8 mouse cellular contexts compared by ENCODE assay signal in the genomic region with DNA sequence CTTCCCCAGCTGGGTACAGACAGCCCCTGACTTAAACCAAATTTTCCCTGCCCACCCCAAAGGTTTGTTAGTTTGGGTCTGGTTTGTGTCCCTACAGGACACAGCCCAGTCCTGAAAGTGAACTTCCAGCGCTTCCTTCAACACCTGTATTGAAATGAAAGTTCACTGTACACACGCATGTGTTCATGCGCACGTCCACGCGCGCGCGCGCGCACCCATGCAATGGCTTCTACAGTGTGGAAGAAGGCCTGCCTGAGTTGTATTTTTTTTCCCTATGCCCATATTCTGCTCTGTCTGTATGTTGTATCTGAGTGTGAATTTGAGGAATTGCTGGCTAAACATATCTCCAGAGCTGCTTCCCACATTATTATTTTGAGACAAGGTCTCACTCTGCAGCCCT. TPM values are rescaled to one million over a fixed set of nuclear protein-coding genes. Genes with fewer than 3 reads are reported as not detected.
DNase-seq lines count a peak whose midpoint lies in the region; ATAC-seq lines count a peak whose summit lies in the region.

No protein-coding gene starts in this region.

- ATAC-seq in liver, embryonic 11.5 days (replicated peaks; ENCODE audit: low FRiP score) = no peak
- ATAC-seq in forebrain, embryonic 13.5 days = no peak
- ATAC-seq in liver, embryonic 12.5 days = no peak
- ATAC-seq in stomach, embryonic 14.5 days (ENCODE audit: insufficient number of reproducible peaks, insufficient read depth, low FRiP score, low read depth) = no peak

- WGBS in liver, embryonic 11.5 days = 94% methylated on average over 11 of the region's 11 CpGs
- WGBS in forebrain, embryonic 13.5 days = 92% methylated on average over 11 of the region's 11 CpGs
- WGBS in liver, embryonic 12.5 days (ENCODE audit: insufficient replicate concordance) = 91% methylated on average over 11 of the region's 11 CpGs
- 89% methylated on average over 11 of the region's 11 CpGs for WGBS in stomach, embryonic 14.5 days

- H3K4me2 ChIP-seq in liver, embryonic 11.5 days = peak overlapping the region; percentile 99
- peak overlapping the region; percentile 98 for H3K4me2 ChIP-seq in forebrain, embryonic 13.5 days
- peak overlapping the region; percentile 97 for H3K4me2 ChIP-seq in liver, embryonic 12.5 days
- peak overlapping the region; percentile 99 for H3K4me2 ChIP-seq in stomach, embryonic 14.5 days (replicated peaks; ENCODE audit: low read depth, low read length)

- H3K36me3 ChIP-seq in liver, embryonic 11.5 days (ENCODE audit: control insufficient read depth, insufficient read depth, low read length) = peaks cover 40% of the 10 kb centered on the region
- H3K36me3 ChIP-seq in forebrain, embryonic 13.5 days (ENCODE audit: poor library complexity, severe bottlenecking) = peaks cover 47% of the 10 kb centered on the region
- peaks cover 56% of the 10 kb centered on the region for H3K36me3 ChIP-seq in liver, embryonic 12.5 days
- peaks cover 42% of the 10 kb centered on the region for H3K36me3 ChIP-seq in stomach, embryonic 14.5 days (ENCODE audit: control insufficient read depth, insufficient read depth, low read length)

- H3K9ac ChIP-seq in liver, embryonic 11.5 days (ENCODE audit: low read depth, low read length) = peak overlapping the region; percentile 97
- H3K9ac ChIP-seq in forebrain, embryonic 13.5 days = peak overlapping the region; percentile 94
- H3K9ac ChIP-seq in liver, embryonic 12.5 days = peak overlapping the region; percentile 97
- H3K9ac ChIP-seq in stomach, embryonic 14.5 days (replicated peaks; ENCODE audit: low read depth, low read length) = peak overlapping the region; percentile 86; the same call in 1 of the 2 replicates

- H3K4me3 ChIP-seq in liver, embryonic 11.5 days (ENCODE audit: low read depth, low read length) = peak overlapping the region; percentile 98
- H3K4me3 ChIP-seq in forebrain, embryonic 13.5 days = peak overlapping the region; percentile 80
- H3K4me3 ChIP-seq in liver, embryonic 12.5 days = peak overlapping the region; percentile 86
- H3K4me3 ChIP-seq in stomach, embryonic 14.5 days (ENCODE audit: low read depth, low read length) = peak overlapping the region; percentile 85

- H3K27me3 ChIP-seq in liver, embryonic 11.5 days (replicated peaks; ENCODE audit: control insufficient read depth, insufficient read depth, low read length) = no peaks in the 10 kb centered on the region
- no peaks in the 10 kb centered on the region for H3K27me3 ChIP-seq in forebrain, embryonic 13.5 days
- H3K27me3 ChIP-seq in liver, embryonic 12.5 days (replicated peaks) = no peaks in the 10 kb centered on the region
- no peaks in the 10 kb centered on the region for H3K27me3 ChIP-seq in stomach, embryonic 14.5 days (ENCODE audit: control insufficient read depth, insufficient read depth, low read length)

- no peak for DNase-seq in liver, embryonic 11.5 days (ENCODE audit: low spot score)
- no peak for DNase-seq in liver
- DNase-seq in frontal cortex, postnatal 10 days (ENCODE audit: low spot score in 2 of 2) = no peak
- DNase-seq in gastrocnemius, adult 8-10 months (ENCODE audit: low spot score in 2 of 2) = no peak
- DNase-seq in left cerebral cortex, adult 8-10 months (ENCODE audit: low spot score in 2 of 2) = no peak

- H3K4me1 ChIP-seq in liver, embryonic 11.5 days (replicated peaks; ENCODE audit: control insufficient read depth, insufficient read depth, low read length) = peaks cover 32% of the 10 kb centered on the region
- H3K4me1 ChIP-seq in forebrain, embryonic 13.5 days = peaks cover 48% of the 10 kb centered on the region
- peaks cover 55% of the 10 kb centered on the region for H3K4me1 ChIP-seq in liver, embryonic 12.5 days
- H3K4me1 ChIP-seq in stomach, embryonic 14.5 days (ENCODE audit: control insufficient read depth, insufficient read depth, low read length) = peaks cover 15% of the 10 kb centered on the region; the same call in 1 of the 2 replicates

- no peak overlapping the region for H3K27ac ChIP-seq in liver, embryonic 11.5 days (ENCODE audit: low read depth, low read length)
- peak overlapping the region; percentile 78; the same call in 1 of the 2 replicates for H3K27ac ChIP-seq in forebrain, embryonic 13.5 days
- peak overlapping the region; percentile 81 for H3K27ac ChIP-seq in liver, embryonic 12.5 days
- no peak overlapping the region for H3K27ac ChIP-seq in stomach, embryonic 14.5 days (ENCODE audit: low read length)

- H3K9me3 ChIP-seq in liver, embryonic 11.5 days (ENCODE audit: control insufficient read depth, low read length) = no peaks in the 10 kb centered on the region
- no peaks in the 10 kb centered on the region for H3K9me3 ChIP-seq in forebrain, embryonic 13.5 days (replicated peaks)
- H3K9me3 ChIP-seq in liver, embryonic 12.5 days (replicated peaks) = no peaks in the 10 kb centered on the region
- H3K9me3 ChIP-seq in stomach, embryonic 14.5 days (ENCODE audit: control insufficient read depth, low read depth, low read length) = no peaks in the 10 kb centered on the region

RNA-seq across cellular contexts. Expression of a gene that starts 1.4 kb away (rescaled TPM):
- 110 and 116 TPM in 2 replicates for polyA plus RNA-seq in liver, embryonic 11.5 days (2014; fragmentation: Nextera tagmentation; extraction: Ambion mirVana)
- polyA plus RNA-seq in forebrain, embryonic 13.5 days (2015; fragmentation: Nextera tagmentation; extraction: Ambion mirVana) = 89.1 and 107 TPM in 2 replicates
- 69.1 and 72.5 TPM in 2 replicates for polyA plus RNA-seq in liver, embryonic 12.5 days (2016; fragmentation: Nextera tagmentation; extraction: Ambion mirVana)
- polyA plus RNA-seq in stomach, embryonic 14.5 days (2014; fragmentation: Nextera tagmentation; extraction: Ambion mirVana) = 117 and 120 TPM in 2 replicates
- total RNA-seq in gastrocnemius, adult 8-10 months (2022) = 10 to 100 TPM; 17.2 to 22.9 (median 19.8) TPM
- 10 to 100 TPM; 26.8 to 33.4 (median 29.4) TPM for total RNA-seq in left cerebral cortex, adult 8-10 months (2022)

RNA-seq across cellular contexts. Expression of a gene that starts 8.0 kb away (rescaled TPM):
- polyA plus RNA-seq in liver, embryonic 11.5 days (2014; fragmentation: Nextera tagmentation; extraction: Ambion mirVana) = 1,837 and 1,887 TPM in 2 replicates
- polyA plus RNA-seq in forebrain, embryonic 13.5 days (2015; fragmentation: Nextera tagmentation; extraction: Ambion mirVana) = 1,763 and 1,849 TPM in 2 replicates
- 1,007 and 1,098 TPM in 2 replicates for polyA plus RNA-seq in liver, embryonic 12.5 days (2016; fragmentation: Nextera tagmentation; extraction: Ambion mirVana)
- polyA plus RNA-seq in stomach, embryonic 14.5 days (2014; fragmentation: Nextera tagmentation; extraction: Ambion mirVana) = 1,573 and 1,607 TPM in 2 replicates
- total RNA-seq in gastrocnemius, adult 8-10 months (2022) = 1,000 to 10,000 TPM; 1,140 to 1,362 (median 1,203) TPM
- 1,000 to 10,000 TPM; 1,476 to 1,616 (median 1,547) TPM for total RNA-seq in left cerebral cortex, adult 8-10 months (2022)

RNA-seq across cellular contexts. Expression of a gene that starts 9.6 kb away (rescaled TPM):
- polyA plus RNA-seq in liver, embryonic 11.5 days (2014; fragmentation: Nextera tagmentation; extraction: Ambion mirVana) = 2.5 and 3.0 TPM in 2 replicates
- polyA plus RNA-seq in forebrain, embryonic 13.5 days (2015; fragmentation: Nextera tagmentation; extraction: Ambion mirVana) = 5.1 TPM in 2 replicates
- polyA plus RNA-seq in liver, embryonic 12.5 days (2016; fragmentation: Nextera tagmentation; extraction: Ambion mirVana) = 2.0 TPM in 2 replicates
- 3.7 and 4.2 TPM in 2 replicates for polyA plus RNA-seq in stomach, embryonic 14.5 days (2014; fragmentation: Nextera tagmentation; extraction: Ambion mirVana)
- under 1 TPM; 0.27 to 0.56 (median 0.34) TPM for total RNA-seq in gastrocnemius, adult 8-10 months (2022)
- 1 to 10 TPM; 2.1 to 3.2 (median 2.5) TPM for total RNA-seq in left cerebral cortex, adult 8-10 months (2022)

RNA-seq across cellular contexts. Expression of a gene that starts 15.6 kb away (rescaled TPM):
- 1.2 and 1.4 TPM in 2 replicates for polyA plus RNA-seq in liver, embryonic 11.5 days (2014; fragmentation: Nextera tagmentation; extraction: Ambion mirVana)
- polyA plus RNA-seq in forebrain, embryonic 13.5 days (2015; fragmentation: Nextera tagmentation; extraction: Ambion mirVana) = 23.1 and 26.2 TPM in 2 replicates
- 0.30 and 0.31 TPM in 2 replicates for polyA plus RNA-seq in liver, embryonic 12.5 days (2016; fragmentation: Nextera tagmentation; extraction: Ambion mirVana)
- polyA plus RNA-seq in stomach, embryonic 14.5 days (2014; fragmentation: Nextera tagmentation; extraction: Ambion mirVana) = 1.8 and 2.6 TPM in 2 replicates
- not detected for total RNA-seq in gastrocnemius, adult 8-10 months (2022)
- total RNA-seq in left cerebral cortex, adult 8-10 months (2022) = 100 to 1,000 TPM in 3 of 4 experiments, 10 to 100 TPM in 1; 97.9 to 110 (median 100) TPM

RNA-seq across cellular contexts. Expression of a gene that starts 34.3 kb away (rescaled TPM):
- polyA plus RNA-seq in liver, embryonic 11.5 days (2014; fragmentation: Nextera tagmentation; extraction: Ambion mirVana) = 277 and 325 TPM in 2 replicates
- polyA plus RNA-seq in forebrain, embryonic 13.5 days (2015; fragmentation: Nextera tagmentation; extraction: Ambion mirVana) = 47.2 and 51.9 TPM in 2 replicates
- 260 and 267 TPM in 2 replicates for polyA plus RNA-seq in liver, embryonic 12.5 days (2016; fragmentation: Nextera tagmentation; extraction: Ambion mirVana)
- 72.2 and 73.0 TPM in 2 replicates for polyA plus RNA-seq in stomach, embryonic 14.5 days (2014; fragmentation: Nextera tagmentation; extraction: Ambion mirVana)
- 10 to 100 TPM; 26.6 to 31.2 (median 27.2) TPM for total RNA-seq in gastrocnemius, adult 8-10 months (2022)
- total RNA-seq in left cerebral cortex, adult 8-10 months (2022) = 10 to 100 TPM; 27.4 to 32.1 (median 29.5) TPM

Comparison
In these comparisons a context has a peak if more than half of its experiments do, and no peak if none do; other contexts are left out.
1. H3K27ac ChIP-seq: peak in forebrain, embryonic 13.5 days (single experiment) and liver, embryonic 12.5 days (single experiment); none in liver, embryonic 11.5 days (single experiment) and stomach, embryonic 14.5 days (single experiment).
2. Peak in every context shown above with its lines, with median percentiles within 50 percentile points of each other: H3K4me2 ChIP-seq, H3K4me3 ChIP-seq and H3K9ac ChIP-seq.